Mouse (Mus musculus) heart, postnatal 36 days (tissue): Measurements from ENCODE around the gene Golga7b. TPM values are rescaled to one million over a fixed set of nuclear protein-coding genes. Genes with fewer than 3 reads are reported as not detected.
A peak's percentile ranks its signal among the peaks of the same experiment; 100 is the strongest.

Source experiments
- DNase-seq, 2 experiments: peaks; one replicate each; pipeline ENCODE4 v3.0.0; 2021 to 2022
- intact Hi-C: fragments of 180-260 bp; cut with DNase I; formaldehyde crosslinking; loops from one replicate; pipeline ENCODE4 v1.15.1; 2025
- microRNA-seq, 2 experiments: library from miRNA; unstranded; fragments of <30 nt; microRNA quantifications; one replicate each; pipeline ENCODE4 v1.2.0; 2021; ENCODE audit warnings: borderline number of aligned reads in 2 of 2
- total RNA-seq, 2 experiments: library from RNA; stranded (reverse); gene quantifications; 2 replicates each; pipeline ENCODE4 v1.2.3; 2021

The Golga7b gene
- total RNA-seq, 2 experiments from 2014 or later: 0.49 to 0.97 TPM

DNA sequence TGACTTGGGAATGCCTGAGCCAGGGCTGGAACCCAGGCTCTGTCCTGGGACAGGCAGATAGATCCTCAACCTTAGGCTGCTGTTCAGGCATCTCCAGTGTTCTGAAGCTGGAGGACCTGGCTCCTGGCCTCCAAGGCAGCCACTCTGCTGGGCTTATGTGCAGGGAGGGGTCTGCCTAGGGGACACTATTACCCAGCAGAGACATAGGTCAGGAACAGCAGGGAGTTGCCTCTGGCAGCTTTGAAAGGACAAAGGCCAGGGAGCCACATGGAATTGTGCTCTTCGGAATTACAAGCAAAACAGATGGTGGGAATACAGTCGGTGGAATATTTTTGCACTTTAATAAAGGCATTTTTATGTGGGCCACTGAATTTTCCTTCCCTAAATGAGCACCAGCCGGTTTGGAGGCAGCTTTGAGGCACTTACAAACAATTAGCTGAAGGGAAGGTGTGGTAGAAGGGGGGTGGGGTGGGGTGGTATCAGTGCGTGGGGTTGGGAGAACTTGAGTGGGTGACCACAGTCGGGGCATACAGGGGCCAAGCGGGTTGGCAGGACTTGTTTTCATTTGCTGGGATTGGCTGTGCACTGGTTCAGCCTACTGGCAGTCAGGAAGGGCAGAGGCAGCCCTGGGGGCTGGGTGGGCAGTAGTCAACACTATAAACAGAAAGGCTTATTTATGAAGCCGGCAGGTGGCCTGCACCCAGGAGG is 43.7 kb downstream of the Golga7b start:
- DNase-seq: no peak
- intact Hi-C loops: no loop called here

DNA sequence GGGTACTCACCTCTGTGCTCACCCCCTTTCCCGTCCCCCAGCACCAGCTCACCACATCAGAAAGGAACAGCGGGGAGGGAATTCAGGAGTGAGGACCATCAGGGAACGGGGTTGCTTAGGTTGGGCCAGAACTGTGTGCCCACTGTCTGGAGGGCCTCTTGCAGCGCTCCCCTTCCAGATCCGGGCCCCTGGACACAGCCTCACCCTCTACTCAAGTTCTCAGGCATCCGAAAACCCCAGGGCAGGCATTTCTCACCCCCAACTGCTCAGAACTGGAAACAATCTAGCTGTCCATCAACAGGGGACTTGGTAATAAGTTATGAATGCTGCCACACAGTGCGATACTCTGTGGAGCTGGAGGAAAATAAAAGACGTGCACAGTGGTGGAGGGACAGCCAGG is 44.7 kb downstream of the Golga7b start:
- intact Hi-C loops: no loop called here
- DNase-seq: no peak

DNA sequence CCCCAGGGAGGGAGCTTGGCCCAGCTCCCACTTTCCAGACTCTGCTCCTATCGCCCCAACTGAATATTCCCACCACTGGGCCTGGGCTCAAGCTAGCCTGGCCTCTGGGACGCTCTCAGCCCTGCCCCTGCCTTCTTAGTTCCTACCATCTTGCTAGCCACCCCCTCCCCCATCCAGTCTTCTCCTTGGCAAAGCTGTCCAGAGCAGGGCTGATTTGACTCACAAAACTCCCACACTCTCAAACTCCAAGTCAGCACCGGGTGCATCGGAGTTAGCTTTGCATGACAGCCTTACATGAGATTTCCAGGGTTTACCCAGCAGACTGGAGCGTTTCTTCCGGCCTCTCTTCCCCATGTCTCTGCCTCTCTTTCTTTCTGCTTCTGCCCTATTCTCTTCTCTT is 45.8 kb downstream of the Golga7b start:
- intact Hi-C loops: no loop called here
- no peak for DNase-seq

DNA sequence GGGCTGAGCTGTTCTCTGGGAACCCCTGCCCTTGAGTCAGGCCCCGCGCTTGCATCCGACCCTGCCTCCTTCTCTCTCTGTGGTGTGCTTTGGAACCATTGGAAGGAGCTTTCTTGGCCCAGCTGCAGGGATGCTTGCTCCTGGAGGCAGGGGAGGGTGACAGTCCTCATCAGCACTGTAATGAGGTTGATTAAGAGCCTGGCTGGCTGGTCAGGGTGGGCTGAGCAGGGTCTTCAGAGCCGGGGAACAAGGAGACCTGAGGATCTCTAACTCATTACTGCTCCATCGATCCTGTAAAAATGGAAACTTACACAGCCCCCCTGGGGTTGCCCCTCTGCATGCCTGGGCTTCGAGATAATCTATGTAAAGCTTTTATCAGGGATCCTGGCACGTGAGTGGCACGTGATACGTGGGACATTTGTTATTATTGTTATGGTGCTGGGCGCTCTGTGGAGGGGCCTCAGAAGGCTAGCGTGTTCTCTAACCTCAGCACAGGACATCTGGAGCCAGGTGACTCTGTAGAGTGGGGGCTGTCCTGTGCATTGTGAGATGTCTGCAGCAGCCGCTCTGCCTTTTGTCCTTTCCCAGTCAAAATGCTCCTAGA is 55.9 kb downstream of the Golga7b start:
- intact Hi-C loops: no loop called here
- no peak for DNase-seq

DNA sequence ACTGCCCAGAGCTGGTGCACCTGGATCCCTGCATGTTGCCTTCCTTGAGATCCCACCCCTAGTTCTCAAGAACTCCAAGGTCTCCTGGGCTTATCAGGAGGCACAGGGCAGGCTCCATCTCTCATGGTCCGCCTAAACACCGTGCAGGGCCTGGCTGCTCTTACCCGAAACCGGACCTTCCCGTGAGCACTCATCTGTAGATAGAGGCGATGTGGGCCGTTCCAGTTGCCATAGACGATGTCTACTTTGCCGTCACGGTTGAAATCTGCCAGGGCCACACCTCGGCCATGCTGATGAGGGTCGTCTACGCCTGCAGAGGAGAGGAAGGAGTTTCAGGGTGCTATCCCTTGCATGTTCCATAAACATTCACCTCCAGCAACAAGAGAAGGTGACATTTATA is 57.1 kb downstream of the Golga7b start:
- intact Hi-C loops: no loop called here
- DNase-seq: no peak

DNA sequence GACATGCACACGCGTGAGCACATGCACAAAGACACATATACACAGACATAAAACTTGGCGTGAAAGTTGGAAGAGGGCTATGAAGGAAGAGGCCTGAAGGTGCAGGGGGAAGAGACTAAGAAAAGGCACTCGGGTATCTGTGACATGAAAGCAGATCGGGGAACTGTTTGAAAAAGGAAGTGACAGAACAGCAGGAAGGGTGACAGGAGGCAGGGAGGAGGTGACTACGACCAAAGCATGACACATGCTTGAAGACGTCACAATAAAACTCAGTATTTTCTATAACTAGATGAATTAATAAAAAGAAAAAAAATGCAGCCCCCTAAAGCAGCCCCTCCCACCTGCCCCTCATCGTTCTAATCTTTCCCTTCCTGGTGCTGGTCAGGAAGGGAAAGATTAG is 58.4 kb downstream of the Golga7b start:
- intact Hi-C loops: no loop called here
- no peak for DNase-seq

DNA sequence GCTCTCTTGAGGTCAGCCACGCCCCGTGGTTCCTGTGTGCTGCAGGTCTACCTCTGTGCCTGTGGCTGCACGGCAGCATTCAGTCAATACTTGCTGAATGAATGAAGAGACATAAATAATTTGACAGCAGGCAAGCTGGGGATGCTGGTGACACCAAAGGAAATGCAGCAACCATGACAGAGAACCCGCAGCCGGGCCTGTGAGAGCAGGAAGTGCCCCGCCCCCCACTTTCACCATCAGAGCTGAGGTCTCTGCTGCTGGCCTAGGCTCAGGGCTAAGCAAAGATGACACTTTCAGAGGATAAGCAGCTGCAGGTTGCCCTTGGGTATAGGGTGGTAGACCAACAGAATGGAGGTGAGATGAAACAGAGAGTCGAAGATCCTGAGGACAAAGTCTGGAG is 58.8 kb downstream of the Golga7b start:
- intact Hi-C loops: no loop called here

DNA sequence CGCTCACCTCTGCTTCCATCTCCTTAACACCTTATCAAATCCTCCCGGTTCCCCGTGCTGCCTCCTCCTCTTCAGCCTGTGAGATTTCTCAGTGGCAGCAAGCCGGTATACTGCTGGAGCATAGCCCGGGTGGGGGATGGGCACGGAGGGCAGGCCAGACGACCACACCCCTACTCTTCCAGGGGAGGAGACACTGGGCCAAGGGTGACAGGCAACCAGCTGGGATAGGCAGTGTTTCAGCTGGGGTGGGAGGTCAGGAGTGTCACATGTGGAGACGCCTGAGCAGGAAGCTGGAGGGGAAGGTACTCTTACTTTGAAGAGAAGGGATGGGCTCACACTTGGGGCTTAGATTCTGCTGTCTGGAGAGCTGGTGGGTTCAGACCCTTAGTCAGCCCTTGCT is 59.6 kb downstream of the Golga7b start:
- intact Hi-C loops: no loop called here
- DNase-seq: no peak

More for the DNA sequence above, 58.8 kb downstream of the Golga7b start:
- no peak for DNase-seq

DNA sequence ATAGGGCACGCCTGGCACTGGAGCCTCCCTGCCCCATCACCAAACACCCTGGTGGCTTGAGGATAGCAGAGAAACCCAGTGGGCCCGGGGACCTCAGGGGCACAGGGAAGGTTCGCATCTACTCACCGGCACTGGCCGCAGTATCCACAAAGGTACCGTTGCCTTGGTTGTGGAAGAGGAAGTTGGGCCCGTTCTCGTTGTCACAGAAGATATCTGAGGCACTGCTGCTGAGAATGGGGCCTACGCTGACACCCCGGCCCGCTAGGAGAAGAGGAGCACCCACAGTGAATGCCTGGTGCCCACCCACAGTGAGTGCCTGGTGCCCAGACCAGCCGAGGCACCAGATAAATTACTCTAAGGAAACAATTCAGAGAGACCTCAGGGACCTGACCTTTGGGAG is 61.6 kb downstream of the Golga7b start:
- DNase-seq: no peak
- intact Hi-C loops: no loop called here

DNA sequence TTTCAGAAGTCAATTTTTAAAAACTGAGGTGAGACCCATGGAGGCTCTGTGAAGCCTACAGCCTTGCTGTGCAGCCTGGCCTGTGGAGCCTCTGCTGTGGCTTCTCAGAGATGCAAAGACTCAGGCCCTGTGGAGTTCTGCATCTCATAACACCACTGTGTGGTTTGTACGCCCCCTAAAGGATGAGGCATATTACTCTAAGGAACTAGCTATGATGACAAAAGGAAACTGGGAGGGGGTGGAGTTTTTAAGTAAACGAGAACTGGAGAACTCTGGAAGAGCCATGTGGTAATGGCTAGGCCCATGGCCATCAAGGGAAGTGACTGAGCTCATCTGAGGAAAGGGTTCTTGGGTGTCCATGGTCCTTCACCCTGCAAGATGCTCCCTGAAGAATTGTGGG is 64.0 kb downstream of the Golga7b start:
- no peak for DNase-seq
- intact Hi-C loops: no loop called here

DNA sequence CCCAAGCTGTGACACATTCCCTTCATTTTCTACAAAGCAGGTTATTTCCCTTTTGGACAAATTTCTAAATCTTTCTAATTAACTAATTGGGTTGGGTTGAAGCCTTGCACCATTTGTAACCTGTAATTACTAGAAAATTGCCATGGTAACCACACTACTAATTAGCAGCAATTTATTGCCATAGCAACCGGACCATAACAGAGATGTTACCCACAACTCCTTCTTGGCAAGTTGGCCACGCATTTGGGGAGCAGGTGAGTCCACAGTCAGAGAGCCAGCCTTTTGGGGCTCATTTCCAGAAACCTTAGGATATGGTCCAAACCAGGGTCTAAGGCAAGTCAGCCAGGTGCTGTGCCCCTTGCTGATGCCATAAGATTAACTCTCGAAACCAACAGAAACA is 64.8 kb downstream of the Golga7b start:
- intact Hi-C loops: no loop called here
- no peak for DNase-seq

DNA sequence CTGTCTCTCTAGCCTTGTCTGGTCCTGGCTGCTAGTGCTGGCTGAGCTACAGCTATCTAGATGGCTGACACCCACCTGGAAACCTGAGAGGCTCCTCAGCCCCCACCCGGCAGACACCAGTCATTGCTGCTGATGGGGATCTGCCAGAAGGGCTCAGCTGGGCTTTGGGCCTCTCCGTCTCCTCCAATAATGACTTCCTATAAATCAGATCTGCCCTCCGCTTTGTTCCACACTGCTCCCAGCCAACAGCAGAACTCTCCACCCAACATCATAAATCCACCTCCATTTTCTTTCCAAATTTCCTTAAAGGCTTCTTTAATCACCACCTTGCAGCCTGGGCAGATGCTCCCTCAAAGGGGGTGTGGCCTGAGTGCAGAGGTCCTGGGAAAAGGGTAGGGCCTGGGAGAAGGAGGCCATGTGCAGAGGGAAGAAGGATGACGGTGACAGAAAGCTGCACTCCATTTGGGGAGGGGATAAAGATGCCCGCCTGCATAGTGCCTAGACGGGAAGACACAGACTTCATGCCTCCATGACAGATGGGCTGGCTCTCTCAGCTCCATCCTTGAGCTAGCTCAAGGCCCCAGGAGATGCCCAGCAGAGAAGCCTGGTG is 67.8 kb downstream of the Golga7b start:
- no peak for DNase-seq
- intact Hi-C loops: loop anchor here (2.0 to 5.0 kb wide), 3 partner anchors 112 to 427 kb away; no protein-coding TSS in a partner anchor

DNA sequence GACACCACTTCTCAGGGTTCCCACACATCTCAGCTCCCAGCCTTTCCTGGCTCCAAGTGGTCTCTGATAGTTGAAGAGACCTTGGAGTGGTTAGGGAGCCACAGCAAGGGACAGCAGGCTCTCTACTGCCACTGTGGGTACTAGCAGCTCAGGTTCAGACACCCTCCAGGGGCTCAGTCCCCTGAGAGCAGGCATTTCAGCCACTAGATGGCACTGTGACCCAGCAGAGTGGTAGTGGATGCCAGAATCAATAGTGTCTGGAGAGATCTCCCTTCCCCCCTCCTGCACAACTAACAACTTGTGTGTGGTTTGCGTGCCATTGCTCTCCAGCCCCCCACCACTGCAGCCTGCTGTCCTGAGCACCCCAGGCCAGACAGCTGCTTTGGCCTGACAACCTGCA is 68.5 kb downstream of the Golga7b start:
- intact Hi-C loops: loop anchor here (2.0 to 5.0 kb wide), 4 partner anchors 111 to 426 kb away; no protein-coding TSS in a partner anchor

DNA sequence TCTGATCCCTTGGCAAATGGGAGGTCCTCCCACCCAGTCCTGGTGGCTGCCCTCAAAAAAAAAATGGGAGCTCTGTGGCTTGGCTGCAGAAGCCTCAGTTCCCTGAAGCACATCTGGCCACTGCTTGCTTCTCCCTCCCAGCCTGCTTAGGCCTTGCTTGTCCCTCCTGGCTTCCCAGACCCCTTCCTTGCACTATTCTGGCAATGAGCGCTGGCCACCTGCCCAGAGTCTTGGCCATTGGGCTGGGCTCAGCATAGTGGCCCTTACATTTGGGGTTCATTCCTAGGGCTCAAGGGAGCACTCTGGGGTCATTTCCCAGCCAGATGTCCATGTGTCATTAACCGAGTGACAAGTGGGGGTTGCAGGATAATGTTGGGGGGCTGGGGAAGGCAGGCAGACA is 69.2 kb downstream of the Golga7b start:
- intact Hi-C loops: loop anchor here (2.0 to 5.0 kb wide), 3 partner anchors 111 to 426 kb away; no protein-coding TSS in a partner anchor
- DNase-seq: peak in 1 of 2 experiments; percentile 18

More for the DNA sequence above, 68.5 kb downstream of the Golga7b start:
- peak; percentile 58 to 74 for DNase-seq

DNA sequence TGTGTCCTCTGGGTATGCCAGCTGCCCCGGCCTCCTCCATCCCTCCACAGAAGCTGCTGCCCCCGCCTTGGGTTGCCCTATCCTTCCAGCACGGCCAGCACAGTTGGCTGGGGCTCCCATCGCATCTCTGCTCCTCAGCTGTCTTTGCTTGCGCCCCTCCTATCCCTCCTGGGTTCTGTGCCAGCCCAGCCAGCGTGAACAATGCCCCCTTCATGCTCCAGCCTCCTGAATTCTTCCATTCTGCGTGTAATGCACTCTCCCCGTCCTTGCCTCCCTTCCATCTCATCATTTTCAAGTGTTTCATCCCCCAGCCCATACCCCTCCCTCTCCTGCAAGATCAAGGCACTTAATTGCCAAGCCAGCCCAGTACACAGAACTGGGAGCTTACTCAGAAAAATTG is 69.6 kb downstream of the Golga7b start:
- no peak for DNase-seq
- intact Hi-C loops: loop anchor here (2.0 to 5.0 kb wide), 3 partner anchors 110 to 425 kb away; no protein-coding TSS in a partner anchor

DNA sequence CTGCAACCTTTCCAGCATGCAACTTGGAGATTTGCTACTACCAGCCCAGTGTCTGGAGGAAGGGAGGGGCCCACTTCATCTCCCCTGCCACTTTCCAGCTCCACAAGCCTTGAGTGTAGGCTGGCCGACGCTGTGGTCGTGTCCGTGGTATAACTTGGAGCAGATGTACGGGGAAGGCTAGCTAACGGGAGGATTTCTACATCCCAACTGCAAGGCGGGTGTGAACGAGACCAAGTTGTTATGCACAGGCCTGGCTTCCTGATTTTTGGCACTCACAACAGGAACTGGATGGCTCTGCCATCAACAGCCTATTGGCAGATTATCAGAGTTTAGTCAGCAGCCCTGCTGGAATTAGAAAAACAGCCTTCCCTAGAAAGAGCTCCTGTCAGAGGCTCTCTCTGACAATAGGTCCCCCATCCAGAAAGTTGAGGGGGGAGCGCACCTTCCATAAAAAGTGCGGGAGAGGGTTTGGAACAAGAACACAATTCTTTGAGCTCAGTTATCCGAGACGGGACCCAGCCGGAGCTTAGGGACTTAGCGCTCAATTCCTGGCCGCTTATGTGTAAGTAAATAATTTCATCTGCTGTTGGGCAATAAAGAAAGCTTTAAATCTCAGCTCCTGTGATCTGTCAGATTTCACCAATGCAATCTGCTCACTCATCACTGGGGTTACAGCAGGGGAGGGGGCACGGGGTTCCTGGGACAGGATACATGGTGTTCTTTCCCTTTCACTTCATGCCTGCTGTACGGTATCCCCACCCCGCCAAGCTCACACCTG is 70.5 kb downstream of the Golga7b start:
- DNase-seq: no peak

More for the DNA sequence above, 70.5 kb downstream of the Golga7b start:
- intact Hi-C loops: loop anchor here (2.0 to 5.0 kb wide), 3 partner anchors 109 to 424 kb away; no protein-coding TSS in a partner anchor

Small RNA genes lying within 50 kb of the gene (microRNA-seq; reads per million reads assigned to microRNA genes)
- 0 reads per million in 2 experiments for gene Gm26339
- gene Mir3085: 0 reads per million in 2 experiments

Other genes starting within 250 kb of the Golga7b start
- under 1 TPM; 0.24 to 0.36 TPM for gene Ankrd2, start 211.6 kb upstream of the Golga7b start, total RNA-seq
- 1 to 10 TPM; 1.4 to 1.7 TPM for gene Hoga1, start 202.0 kb upstream of the Golga7b start, total RNA-seq
- not detected for gene 4933411K16Rik, start 195.3 kb upstream of the Golga7b start, total RNA-seq
- 1 to 10 TPM; 2.5 to 2.9 TPM for gene Morn4, start 161.2 kb upstream of the Golga7b start, total RNA-seq
- 10 to 100 TPM; 19.6 to 25.4 TPM for gene Pi4k2a, start 157.1 kb upstream of the Golga7b start, total RNA-seq
- 10 to 100 TPM; 11.0 to 11.3 TPM for gene Avpi1, start 118.5 kb upstream of the Golga7b start, total RNA-seq
- gene Marveld1, start 100.2 kb upstream of the Golga7b start, total RNA-seq: 10 to 100 TPM; 22.2 to 24.0 TPM
- gene Zfyve27, start 83.6 kb upstream of the Golga7b start, total RNA-seq: 10 to 100 TPM; 25.6 to 25.8 TPM
- 1 to 10 TPM; 5.1 to 5.3 TPM for gene Sfrp5, start 45.3 kb upstream of the Golga7b start, total RNA-seq
- not detected for gene Crtac1, start 184.2 kb downstream of the Golga7b start, total RNA-seq